Mouse (Mus musculus) left cerebral cortex, postnatal 10 days (tissue): Measurements from ENCODE around the gene Nat8f5. TPM values are rescaled to one million over a fixed set of nuclear protein-coding genes. Genes with fewer than 3 reads are reported as not detected.

Experiments
- microRNA-seq: library from miRNA; unstranded; fragments of <30 nt; microRNA quantifications from one replicate; pipeline ENCODE4 v1.2.0, GENCODE M21; 2022
- total RNA-seq, 2 experiments: library from RNA; stranded (reverse); gene quantifications; 2 replicates each; pipeline ENCODE4 v1.2.3; 2021

The Nat8f5 gene
- total RNA-seq, 2 experiments from 2014 or later = 0.73 to 1.4 TPM

Small RNAs within 50 kb of the gene (microRNA-seq; reads per million reads assigned to microRNA genes)
- not detected for gene Mir6375

Other genes starting within 250 kb of the Nat8f5 start
- gene Alms1, start 233.4 kb downstream of the Nat8f5 start, total RNA-seq = 1 to 10 TPM; 7.9 to 8.9 TPM
- gene Nat8f7, start 107.8 kb downstream of the Nat8f5 start, total RNA-seq = 1 to 10 TPM in 1 of 2 experiments, under 1 TPM in 1; 0.47 to 1.0 TPM
- gene Nat8f3, start 55.2 kb downstream of the Nat8f5 start, total RNA-seq = under 1 TPM; 0.49 to 0.87 TPM
- under 1 TPM; 0.63 to 0.73 TPM for gene Nat8f6, start within 50 bp of the Nat8f5 start, total RNA-seq
- gene Nat8, start 11.1 kb upstream of the Nat8f5 start, total RNA-seq = 1 to 10 TPM; 1.4 to 1.9 TPM
- under 1 TPM; 0.77 TPM for gene Nat8f2, start 48.2 kb upstream of the Nat8f5 start, total RNA-seq
- 1 to 10 TPM; 3.0 to 3.4 TPM for gene Nat8f4, start 83.9 kb upstream of the Nat8f5 start, total RNA-seq
- 10 to 100 TPM; 42.1 to 47.9 TPM for gene Tprkb, start 90.9 kb upstream of the Nat8f5 start, total RNA-seq
- 10 to 100 TPM in 1 of 2 experiments, 1 to 10 TPM in 1; 10.0 to 13.5 TPM for gene Nat8f1, start 94.7 kb upstream of the Nat8f5 start, total RNA-seq
- gene Dusp11, start 140.7 kb upstream of the Nat8f5 start, total RNA-seq = 10 to 100 TPM; 74.0 to 82.0 TPM
- gene Figla, start 195.2 kb upstream of the Nat8f5 start, total RNA-seq = not detected
- 100 to 1,000 TPM; 198 to 206 TPM for gene Add2, start 207.7 kb upstream of the Nat8f5 start, total RNA-seq